Comparison of ENCODE assay signal across 28 mouse cellular contexts in genomic region chr1:119173030-119173756, GRCm38 (mm10).
DNase-seq lines count a peak whose midpoint lies in the region; ATAC-seq and TF ChIP-seq lines count a peak whose summit lies in the region.
"Had no signal": no experiment of that assay in that cellular context is flagged by ENCODE, and none has a peak within 500 bp of the region (broad histone marks: within the 10 kb centered on the region; RNA-seq: fewer than 3 reads in every experiment).

No protein-coding gene starts in this region.

- DNase-seq in cerebellum, postnatal 4 days (ENCODE audit: low spot score in 2 of 2), result no peak
- no peak for DNase-seq in stomach, postnatal 0 days (ENCODE audit: low spot score)
- DNase-seq in gastrocnemius, postnatal 10 days, result no peak
- DNase-seq in gastrocnemius, postnatal 4 days (ENCODE audit: low spot score in 2 of 2), result no peak
- DNase-seq: adrenal gland, postnatal 10 days; cerebellum, adult 11 months; cerebellum, adult 9-10 months; embryo, embryonic 11 days; heart, postnatal 36 days; layer of hippocampus, postnatal 36 days; left cerebral cortex, postnatal 4 days; lung, postnatal 36 days; right cerebral cortex, postnatal 4 days; thymus, postnatal 14 days had no signal

- WGBS in stomach, embryonic 15.5 days, result 85% methylated on average over 5 of the region's 5 CpGs
- 86% methylated on average over 5 of the region's 5 CpGs for WGBS in stomach, postnatal 0 days
- WGBS in liver, embryonic 16.5 days (ENCODE audit: insufficient replicate concordance), result 63% methylated on average over 5 of the region's 5 CpGs

- H3K4me1 ChIP-seq in stomach, embryonic 15.5 days, result no peaks in the 10 kb centered on the region
- H3K4me1 ChIP-seq in stomach, postnatal 0 days (replicated peaks; ENCODE audit: control insufficient read depth, insufficient read depth), result no peaks in the 10 kb centered on the region
- peaks cover 3% of the 10 kb centered on the region; the same call in 1 of the 2 replicates for H3K4me1 ChIP-seq in liver, embryonic 16.5 days (ENCODE audit: control insufficient read depth, low read depth, low read length)
- H3K4me1 ChIP-seq: embryonic facial prominence, embryonic 12.5 days; heart, embryonic 15.5 days; hindbrain, embryonic 12.5 days; kidney, embryonic 15.5 days; lung, embryonic 15.5 days; midbrain, embryonic 12.5 days; neural tube, embryonic 13.5 days had no signal

- no peak for TF ChIP-seq CTCF in stomach, postnatal 0 days (IDR thresholded peaks at IDR 0.05; ENCODE audit: low read depth)

- no peaks in the 10 kb centered on the region for H3K27me3 ChIP-seq in stomach, embryonic 15.5 days (replicated peaks)
- no peaks in the 10 kb centered on the region for H3K27me3 ChIP-seq in stomach, postnatal 0 days (ENCODE audit: control insufficient read depth, insufficient read depth, low read length)
- no peaks in the 10 kb centered on the region for H3K27me3 ChIP-seq in liver, embryonic 16.5 days (ENCODE audit: control insufficient read depth, insufficient read depth, low read depth, low read length)
- H3K27me3 ChIP-seq: embryonic facial prominence, embryonic 12.5 days; heart, embryonic 15.5 days; hindbrain, embryonic 12.5 days; kidney, embryonic 15.5 days; lung, embryonic 15.5 days; midbrain, embryonic 12.5 days; neural tube, embryonic 13.5 days; Patski had no signal

- H3K4me2 ChIP-seq in stomach, embryonic 15.5 days, result no peak overlapping the region
- H3K4me2 ChIP-seq in stomach, postnatal 0 days (replicated peaks; ENCODE audit: low read depth), result no peak overlapping the region
- no peak overlapping the region for H3K4me2 ChIP-seq in liver, embryonic 16.5 days (ENCODE audit: low read depth, low read length)
- H3K4me2 ChIP-seq: embryonic facial prominence, embryonic 12.5 days; heart, embryonic 15.5 days; hindbrain, embryonic 12.5 days; kidney, embryonic 15.5 days; lung, embryonic 15.5 days; midbrain, embryonic 12.5 days; neural tube, embryonic 13.5 days had no signal

- peak; percentile 22; the same call in 1 of the 2 replicates for ATAC-seq in cerebellum, adult (ENCODE audit: insufficient number of reproducible peaks, low FRiP score, low TSS enrichment)
- 0 out of 2 replicates have a peak, but pooled peaks have one; percentile 14 for ATAC-seq in stomach, embryonic 15.5 days (ENCODE audit: insufficient read depth, low FRiP score, low read depth)
- no peak for ATAC-seq in stomach, postnatal 0 days (ENCODE audit: low FRiP score, low TSS enrichment)
- peak; percentile 88 for ATAC-seq in liver, embryonic 16.5 days (ENCODE audit: low read depth)
- ATAC-seq: forebrain, embryonic 16.5 days; intestine, embryonic 16.5 days; Patski had no signal

- TF ChIP-seq EP300 in stomach, postnatal 0 days (optimal IDR thresholded peaks at IDR 0.05), result no peak

- no peak overlapping the region for H3K4me3 ChIP-seq in stomach, embryonic 15.5 days (replicated peaks)
- H3K4me3 ChIP-seq in stomach, postnatal 0 days (ENCODE audit: low read depth, low read length), result no peak overlapping the region
- no peak overlapping the region for H3K4me3 ChIP-seq in liver, embryonic 16.5 days (ENCODE audit: low read depth, low read length)
- H3K4me3 ChIP-seq: embryonic facial prominence, embryonic 12.5 days; heart, embryonic 15.5 days; hindbrain, embryonic 12.5 days; kidney, embryonic 15.5 days; layer of hippocampus, adult 2 months; lung, embryonic 15.5 days; midbrain, embryonic 12.5 days; neural tube, embryonic 13.5 days had no signal

- no peak overlapping the region for H3K9ac ChIP-seq in stomach, embryonic 15.5 days
- H3K9ac ChIP-seq in stomach, postnatal 0 days (ENCODE audit: low read length), result no peak overlapping the region
- H3K9ac ChIP-seq in liver, embryonic 16.5 days (ENCODE audit: low read depth, low read length), result no peak overlapping the region
- H3K9ac ChIP-seq: embryonic facial prominence, embryonic 12.5 days; heart, embryonic 15.5 days; hindbrain, embryonic 12.5 days; kidney, embryonic 15.5 days; lung, embryonic 15.5 days; midbrain, embryonic 12.5 days; neural tube, embryonic 13.5 days had no signal

- H3K36me3 ChIP-seq in stomach, embryonic 15.5 days, result no peaks in the 10 kb centered on the region
- H3K36me3 ChIP-seq in stomach, postnatal 0 days (ENCODE audit: control insufficient read depth, insufficient read depth, low read length), result no peaks in the 10 kb centered on the region
- no peaks in the 10 kb centered on the region for H3K36me3 ChIP-seq in liver, embryonic 16.5 days (ENCODE audit: control insufficient read depth, insufficient read depth)
- H3K36me3 ChIP-seq: embryonic facial prominence, embryonic 12.5 days; heart, embryonic 15.5 days; hindbrain, embryonic 12.5 days; kidney, embryonic 15.5 days; lung, embryonic 15.5 days; midbrain, embryonic 12.5 days; neural tube, embryonic 13.5 days had no signal

- H3K9me3 ChIP-seq in stomach, embryonic 15.5 days, result no peaks in the 10 kb centered on the region
- H3K9me3 ChIP-seq in stomach, postnatal 0 days (ENCODE audit: control insufficient read depth, low read length), result no peaks in the 10 kb centered on the region
- no peaks in the 10 kb centered on the region for H3K9me3 ChIP-seq in liver, embryonic 16.5 days (replicated peaks; ENCODE audit: control insufficient read depth, low read length)
- H3K9me3 ChIP-seq: embryonic facial prominence, embryonic 12.5 days; heart, embryonic 15.5 days; hindbrain, embryonic 12.5 days; kidney, embryonic 15.5 days; lung, embryonic 15.5 days; midbrain, embryonic 12.5 days; neural tube, embryonic 13.5 days had no signal

- no peak overlapping the region for H3K27ac ChIP-seq in stomach, embryonic 15.5 days
- H3K27ac ChIP-seq in stomach, postnatal 0 days (replicated peaks), result no peak overlapping the region
- peak overlapping the region; percentile 45 for H3K27ac ChIP-seq in liver, embryonic 16.5 days (ENCODE audit: low read length)
- H3K27ac ChIP-seq: embryonic facial prominence, embryonic 12.5 days; heart, embryonic 15.5 days; hindbrain, embryonic 12.5 days; kidney, embryonic 15.5 days; layer of hippocampus, adult 2 months; lung, embryonic 15.5 days; midbrain, embryonic 12.5 days; neural tube, embryonic 13.5 days had no signal
